In genomic region chr17:71980518-71981145, GRCm38 (mm10) we compare ENCODE assay signal across 8 mouse cellular contexts.
A peak's percentile ranks its signal among the peaks of the same experiment; 100 is the strongest.
DNase-seq lines count a peak whose midpoint lies in the region; ATAC-seq lines count a peak whose summit lies in the region.

No protein-coding gene starts in this region.

- intact Hi-C loops in heart, postnatal 10 days (cut with DNase I) = no loop called here

- no peaks in the 10 kb centered on the region for H3K9me3 ChIP-seq in liver, embryonic 12.5 days (replicated peaks)

- no peak overlapping the region for H3K27ac ChIP-seq in liver, embryonic 12.5 days

- no peak overlapping the region for H3K4me3 ChIP-seq in liver, embryonic 12.5 days

- 41% methylated on average over 3 of the region's 3 CpGs for WGBS in liver, embryonic 12.5 days (ENCODE audit: insufficient replicate concordance)

- DNase-seq in gastrocnemius, adult 18-20 months (ENCODE audit: low spot score) = peak; percentile 14
- no peak for DNase-seq in gastrocnemius, postnatal 10 days
- DNase-seq in Muller cell, postnatal 12 days (ENCODE audit: inconsistent ontology term) = peak; percentile 95
- DNase-seq in heart, postnatal 10 days = peak; percentile 34 to 37
- peak; percentile 51 for DNase-seq in mesoderm, embryonic 11.5 days (ENCODE audit: low read depth, low spot score)
- no peak for DNase-seq in spleen, postnatal 4 days (ENCODE audit: low spot score in 2 of 2)

- H3K36me3 ChIP-seq in liver, embryonic 12.5 days = no peaks in the 10 kb centered on the region

- no peaks in the 10 kb centered on the region for H3K4me1 ChIP-seq in liver, embryonic 12.5 days

- H3K4me2 ChIP-seq in liver, embryonic 12.5 days = no peak overlapping the region

- ATAC-seq in liver, embryonic 12.5 days = no peak
- ATAC-seq in granulocyte monocyte progenitor cell, adult 5-6 weeks (replicated peaks; ENCODE audit: poor library complexity, severe bottlenecking) = no peak

- H3K9ac ChIP-seq in liver, embryonic 12.5 days = no peak overlapping the region

- H3K27me3 ChIP-seq in liver, embryonic 12.5 days (replicated peaks) = no peaks in the 10 kb centered on the region

Comparison
In these comparisons a context has a peak if more than half of its experiments do, and no peak if none do; other contexts are left out.
1. DNase-seq: peak in gastrocnemius, adult 18-20 months (single experiment), Muller cell, postnatal 12 days (single experiment), heart, postnatal 10 days (2 of 2) and mesoderm, embryonic 11.5 days (single experiment); none in gastrocnemius, postnatal 10 days (single experiment) and spleen, postnatal 4 days (0 of 2).